Mouse (Mus musculus): ENCODE measurements around the gene Hsp90ab1. TPM values are rescaled to one million over a fixed set of nuclear protein-coding genes. Genes with fewer than 3 reads are reported as not detected.
A peak's percentile ranks its signal among the peaks of the same experiment; 100 is the strongest.

The Hsp90ab1 gene
- polyA plus RNA-seq, 1 experiment from 2014 or later = 1,147 TPM

GRCm38 (mm10) chr17:45545278-45545961 lies 27.7 kb downstream of the Hsp90ab1 start:
- Histone ChIP-seq H3K27me3 (peaks cover 92% of the 10 kb centered on the region), H3K9ac (no peak overlapping the region), H3K9me3 (replicated peaks) (no peaks in the 10 kb centered on the region), H3K4me1 (replicated peaks) (peaks cover 38% of the 10 kb centered on the region), H3K4me3 (peak overlapping the region; percentile 43), H3K27ac (no peak overlapping the region), H3K36me3 (no peaks in the 10 kb centered on the region), H3K4me2 (peak overlapping the region; percentile 65)
- WGBS = 8% methylated on average over 74 of the region's 74 CpGs
- ATAC-seq (replicated peaks; ENCODE audit: insufficient number of reproducible peaks, insufficient read depth, low FRiP score, low read depth) = no peak

- WGBS = 3% methylated on average over 46 of the region's 46 CpGs
- Histone ChIP-seq H3K4me3 (peak overlapping the region; percentile 43), H3K4me1 (replicated peaks) (peaks cover 33% of the 10 kb centered on the region), H3K9ac (no peak overlapping the region), H3K9me3 (replicated peaks) (no peaks in the 10 kb centered on the region), H3K27me3 (peaks cover 92% of the 10 kb centered on the region), H3K36me3 (no peaks in the 10 kb centered on the region), H3K27ac (no peak overlapping the region), H3K4me2 (peak overlapping the region; percentile 65)
- ATAC-seq (replicated peaks; ENCODE audit: insufficient number of reproducible peaks, insufficient read depth, low FRiP score, low read depth) = no peak
Measured at GRCm38 (mm10) chr17:45544873-45545277, 28.2 kb downstream of the Hsp90ab1 start.

- H3K27me3 ChIP-seq = peaks cover 95% of the 10 kb centered on the region
- ATAC-seq (replicated peaks; ENCODE audit: insufficient number of reproducible peaks, insufficient read depth, low FRiP score, low read depth) = no peak
- WGBS = 7% methylated on average over 24 of the region's 24 CpGs
- H3K4me1 ChIP-seq (replicated peaks) = peaks cover 26% of the 10 kb centered on the region
- H3K9me3 ChIP-seq (replicated peaks) = no peaks in the 10 kb centered on the region
- H3K9ac ChIP-seq = no peak overlapping the region
- peak overlapping the region; percentile 65 for H3K4me2 ChIP-seq
- H3K36me3 ChIP-seq = no peaks in the 10 kb centered on the region
- no peak overlapping the region for H3K27ac ChIP-seq
- H3K4me3 ChIP-seq = peak overlapping the region; percentile 43
Measured at GRCm38 (mm10) chr17:45544001-45544872, 28.8 kb downstream of the Hsp90ab1 start.

GRCm38 (mm10) chr17:45543115-45543514 lies 30.0 kb downstream of the Hsp90ab1 start:
- WGBS = 48% methylated on average over 1 of the region's 1 CpGs
- Histone ChIP-seq H3K4me3 (no peak overlapping the region), H3K9ac (no peak overlapping the region), H3K27me3 (peaks cover 98% of the 10 kb centered on the region), H3K9me3 (replicated peaks) (no peaks in the 10 kb centered on the region), H3K27ac (no peak overlapping the region), H3K4me1 (replicated peaks) (peaks cover 20% of the 10 kb centered on the region), H3K4me2 (no peak overlapping the region), H3K36me3 (no peaks in the 10 kb centered on the region)
- no peak for ATAC-seq (replicated peaks; ENCODE audit: insufficient number of reproducible peaks, insufficient read depth, low FRiP score, low read depth)

- H3K4me1 ChIP-seq (replicated peaks) = peaks cover 20% of the 10 kb centered on the region
- WGBS = 66% methylated on average over 2 of the region's 2 CpGs
Measured at GRCm38 (mm10) chr17:45542705-45543104, 30.4 kb downstream of the Hsp90ab1 start.

GRCm38 (mm10) chr17:45542129-45542528 lies 30.9 kb downstream of the Hsp90ab1 start:
- no peak for ATAC-seq (replicated peaks; ENCODE audit: insufficient number of reproducible peaks, insufficient read depth, low FRiP score, low read depth)
- Histone ChIP-seq H3K27ac (no peak overlapping the region), H3K9ac (no peak overlapping the region), H3K27me3 (peaks cover 98% of the 10 kb centered on the region), H3K4me3 (no peak overlapping the region), H3K36me3 (no peaks in the 10 kb centered on the region), H3K4me2 (no peak overlapping the region), H3K9me3 (replicated peaks) (no peaks in the 10 kb centered on the region), H3K4me1 (replicated peaks) (peaks cover 20% of the 10 kb centered on the region)
- 22% methylated on average over 6 of the region's 6 CpGs for WGBS

More at GRCm38 (mm10) chr17:45542705-45543104, 30.4 kb downstream of the Hsp90ab1 start:
- Histone ChIP-seq H3K9me3 (replicated peaks) (no peaks in the 10 kb centered on the region), H3K36me3 (no peaks in the 10 kb centered on the region), H3K4me3 (no peak overlapping the region), H3K9ac (no peak overlapping the region), H3K4me2 (no peak overlapping the region), H3K27ac (no peak overlapping the region), H3K27me3 (peaks cover 98% of the 10 kb centered on the region)
- no peak for ATAC-seq (replicated peaks; ENCODE audit: insufficient number of reproducible peaks, insufficient read depth, low FRiP score, low read depth)

GRCm38 (mm10) chr17:45539664-45540063 lies 33.4 kb downstream of the Hsp90ab1 start:
- H3K9ac ChIP-seq = no peak overlapping the region
- H3K27me3 ChIP-seq = peaks cover 98% of the 10 kb centered on the region
- H3K36me3 ChIP-seq = no peaks in the 10 kb centered on the region
- peaks cover 7% of the 10 kb centered on the region for H3K4me1 ChIP-seq (replicated peaks)
- no peaks in the 10 kb centered on the region for H3K9me3 ChIP-seq (replicated peaks)
- no peak overlapping the region for H3K4me2 ChIP-seq
- WGBS = 71% methylated on average over 21 of the region's 21 CpGs
- H3K4me3 ChIP-seq = no peak overlapping the region
- no peak for ATAC-seq (replicated peaks; ENCODE audit: insufficient number of reproducible peaks, insufficient read depth, low FRiP score, low read depth)
- no peak overlapping the region for H3K27ac ChIP-seq

GRCm38 (mm10) chr17:45538394-45538793 lies 34.7 kb downstream of the Hsp90ab1 start:
- 47% methylated on average over 4 of the region's 4 CpGs for WGBS
- Histone ChIP-seq H3K4me3 (no peak overlapping the region), H3K9me3 (replicated peaks) (no peaks in the 10 kb centered on the region), H3K27ac (no peak overlapping the region), H3K4me2 (no peak overlapping the region), H3K9ac (no peak overlapping the region), H3K36me3 (no peaks in the 10 kb centered on the region), H3K4me1 (replicated peaks) (no peaks in the 10 kb centered on the region), H3K27me3 (peaks cover 95% of the 10 kb centered on the region)
- ATAC-seq (replicated peaks; ENCODE audit: insufficient number of reproducible peaks, insufficient read depth, low FRiP score, low read depth) = no peak

GRCm38 (mm10) chr17:45536264-45536663 lies 36.8 kb downstream of the Hsp90ab1 start:
- Histone ChIP-seq H3K4me1 (replicated peaks) (no peaks in the 10 kb centered on the region), H3K36me3 (no peaks in the 10 kb centered on the region), H3K9me3 (replicated peaks) (no peaks in the 10 kb centered on the region), H3K9ac (no peak overlapping the region), H3K27ac (no peak overlapping the region), H3K27me3 (peaks cover 93% of the 10 kb centered on the region), H3K4me2 (no peak overlapping the region), H3K4me3 (no peak overlapping the region)
- 12% methylated on average over 5 of the region's 5 CpGs for WGBS
- no peak for ATAC-seq (replicated peaks; ENCODE audit: insufficient number of reproducible peaks, insufficient read depth, low FRiP score, low read depth)

GRCm38 (mm10) chr17:45532896-45533295 lies 40.2 kb downstream of the Hsp90ab1 start:
- no peaks in the 10 kb centered on the region for H3K9me3 ChIP-seq (replicated peaks)
- H3K27ac ChIP-seq = no peak overlapping the region
- no peak overlapping the region for H3K9ac ChIP-seq
- H3K27me3 ChIP-seq = peaks cover 88% of the 10 kb centered on the region
- no peak overlapping the region for H3K4me3 ChIP-seq
- H3K4me1 ChIP-seq (replicated peaks) = no peaks in the 10 kb centered on the region
- H3K4me2 ChIP-seq = no peak overlapping the region
- no peak for ATAC-seq (replicated peaks; ENCODE audit: insufficient number of reproducible peaks, insufficient read depth, low FRiP score, low read depth)
- no peaks in the 10 kb centered on the region for H3K36me3 ChIP-seq
- WGBS = 44% methylated on average over 15 of the region's 15 CpGs

GRCm38 (mm10) chr17:45530346-45530782 lies 42.7 kb downstream of the Hsp90ab1 start:
- H3K9me3 ChIP-seq (replicated peaks) = no peaks in the 10 kb centered on the region
- no peak overlapping the region for H3K4me3 ChIP-seq
- H3K4me2 ChIP-seq = no peak overlapping the region
- ATAC-seq (replicated peaks; ENCODE audit: insufficient number of reproducible peaks, insufficient read depth, low FRiP score, low read depth) = no peak
- H3K36me3 ChIP-seq = no peaks in the 10 kb centered on the region
- 47% methylated on average over 13 of the region's 13 CpGs for WGBS
- peaks cover 2% of the 10 kb centered on the region; the same call in 1 of the 2 replicates for H3K4me1 ChIP-seq (replicated peaks)
- H3K27ac ChIP-seq = no peak overlapping the region
- no peak overlapping the region for H3K9ac ChIP-seq
- peaks cover 70% of the 10 kb centered on the region for H3K27me3 ChIP-seq
